ENCODE assay signal across 21 mouse cellular contexts in genomic region chr1:59430234-59430633, GRCm38 (mm10).
"Had no signal": no experiment of that assay in that cellular context is flagged by ENCODE, and none has a peak within 500 bp of the region (broad histone marks: within the 10 kb centered on the region; RNA-seq: fewer than 3 reads in every experiment).

No protein-coding gene starts in this region.

- H3K27me3 ChIP-seq: lung, embryonic 15.5 days; neural tube, embryonic 13.5 days; neural tube, embryonic 15.5 days had no signal

- H3K4me2 ChIP-seq: lung, embryonic 15.5 days; midbrain, embryonic 12.5 days; neural tube, embryonic 13.5 days; neural tube, embryonic 15.5 days had no signal

- ATAC-seq: lung, postnatal 0 days; midbrain, embryonic 16.5 days had no signal

- H3K27ac ChIP-seq: lung, embryonic 15.5 days; macrophage; midbrain, embryonic 10.5 days; midbrain, embryonic 12.5 days; neural tube, embryonic 13.5 days; neural tube, embryonic 15.5 days had no signal

- H3K4me1 ChIP-seq: neural tube, embryonic 13.5 days; neural tube, embryonic 15.5 days had no signal

- H3K9ac ChIP-seq: lung, embryonic 15.5 days; midbrain, embryonic 12.5 days; neural tube, embryonic 13.5 days; neural tube, embryonic 15.5 days had no signal

- H3K4me3 ChIP-seq: lung, embryonic 15.5 days; midbrain, embryonic 10.5 days; midbrain, embryonic 12.5 days; myocyte; neural tube, embryonic 13.5 days; neural tube, embryonic 15.5 days had no signal

- DNase-seq: lung, adult 2 months; lung, postnatal 14 days; lung, postnatal 36 days; midbrain, embryonic 14.5 days; retina, postnatal 1 day; right cerebral cortex, adult 18-20 months; right cerebral cortex, postnatal 25 days; right cerebral cortex, postnatal 4 days; spleen, adult 18-20 months; thymus, adult 18-20 months; thymus, postnatal 14 days; thymus, postnatal 36 days had no signal

- H3K9me3 ChIP-seq: lung, embryonic 15.5 days; midbrain, embryonic 10.5 days; midbrain, embryonic 12.5 days; neural tube, embryonic 13.5 days; neural tube, embryonic 15.5 days had no signal

- H3K36me3 ChIP-seq: lung, embryonic 15.5 days; midbrain, embryonic 10.5 days; midbrain, embryonic 12.5 days; neural tube, embryonic 13.5 days; neural tube, embryonic 15.5 days had no signal
